Mouse (Mus musculus): ENCODE data around the gene Knl1.
A peak's percentile ranks its signal among the peaks of the same experiment; 100 is the strongest.
"Not testable (repeated sequence)": the region's sequence is repeated elsewhere in the genome, so short reads cannot be mapped to it uniquely, and the experiment has no call there.

Gene Knl1

DNA sequence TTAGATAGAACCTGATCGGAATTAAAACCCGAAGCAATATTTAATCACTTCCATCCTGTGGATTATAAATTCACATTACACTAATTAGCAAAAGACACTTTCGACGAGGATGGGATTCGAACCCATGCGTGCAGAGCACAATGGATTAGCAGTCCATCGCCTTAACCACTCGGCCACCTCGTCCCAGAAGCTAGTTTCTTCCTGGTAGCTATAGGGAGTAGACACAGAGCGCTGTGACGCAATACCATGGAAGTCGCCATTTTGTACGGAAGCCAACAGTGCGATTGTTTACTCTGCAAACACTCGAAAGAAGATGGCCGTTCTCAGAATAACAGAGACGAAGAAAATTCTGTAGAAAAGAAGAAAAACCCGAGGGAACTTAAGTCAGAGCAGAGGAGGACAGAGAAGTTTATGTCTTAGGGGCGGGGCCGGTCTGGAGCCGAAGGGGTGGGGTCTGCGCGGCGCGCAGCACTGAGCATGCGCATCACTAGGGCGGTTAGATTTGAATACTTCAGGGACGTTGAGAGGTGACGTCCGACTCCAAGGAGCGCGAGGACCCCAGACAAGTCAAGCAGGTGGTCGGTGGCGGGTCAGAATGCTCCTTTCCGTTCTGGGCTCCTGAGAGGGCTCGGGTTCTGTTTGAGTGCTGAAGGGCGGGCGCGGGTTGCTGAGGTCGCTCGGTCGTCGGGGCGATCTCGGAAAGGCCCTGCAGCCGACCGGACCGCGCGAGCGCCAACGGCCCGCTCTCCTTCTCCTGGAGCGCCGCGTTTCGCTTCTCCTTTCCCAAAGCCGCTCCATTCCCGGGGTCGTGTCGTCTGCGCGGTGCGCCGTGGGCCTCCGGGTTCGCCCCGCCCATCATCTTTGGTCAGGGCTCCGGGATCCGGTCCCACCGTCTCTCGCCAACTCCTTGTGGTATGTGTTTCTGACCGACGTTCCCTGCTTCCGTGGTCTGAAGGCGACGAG is at the start of gene Knl1:
Knl1 (plus strand) TSS at position 471 of the 963 bp plus-strand sequence.
- peak; percentile 97 for DNase-seq

DNA sequence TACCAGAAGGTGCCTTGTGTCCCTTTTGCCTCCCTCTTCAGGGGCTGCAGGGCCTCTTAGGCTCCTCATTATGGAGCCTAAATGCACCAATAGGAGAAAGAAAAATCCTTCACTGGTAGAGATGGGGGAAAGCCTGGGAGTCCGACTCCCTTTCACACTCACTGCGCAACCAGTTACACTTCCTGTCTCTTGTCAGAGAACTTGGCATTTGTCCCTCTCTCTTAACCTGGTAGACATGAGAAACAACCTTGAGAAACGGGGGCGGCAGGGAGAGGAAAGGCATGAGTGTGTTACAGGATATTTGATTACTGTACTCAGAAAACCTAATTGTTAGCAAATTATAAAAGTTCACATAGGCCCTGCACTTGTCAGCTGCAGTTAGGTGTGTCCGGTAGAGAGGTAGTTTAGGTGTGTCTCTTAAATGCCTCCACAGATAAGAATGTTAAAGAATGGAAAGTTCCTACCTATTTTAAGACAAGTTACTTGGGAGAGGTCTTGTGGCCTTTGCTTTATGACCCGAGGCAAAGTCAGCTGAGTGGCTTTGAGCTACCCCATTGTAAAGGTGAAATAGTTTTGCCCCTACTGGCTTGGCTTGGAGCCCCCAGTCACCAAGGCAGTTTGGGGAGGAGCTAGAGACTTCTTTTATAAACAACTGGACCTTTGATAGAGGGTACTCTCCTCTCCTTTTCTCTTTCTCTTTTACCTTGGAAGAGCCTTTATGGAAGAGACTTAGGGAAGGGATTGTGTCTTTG is 48.6 kb upstream of the Knl1 start:
- no peak for DNase-seq

DNA sequence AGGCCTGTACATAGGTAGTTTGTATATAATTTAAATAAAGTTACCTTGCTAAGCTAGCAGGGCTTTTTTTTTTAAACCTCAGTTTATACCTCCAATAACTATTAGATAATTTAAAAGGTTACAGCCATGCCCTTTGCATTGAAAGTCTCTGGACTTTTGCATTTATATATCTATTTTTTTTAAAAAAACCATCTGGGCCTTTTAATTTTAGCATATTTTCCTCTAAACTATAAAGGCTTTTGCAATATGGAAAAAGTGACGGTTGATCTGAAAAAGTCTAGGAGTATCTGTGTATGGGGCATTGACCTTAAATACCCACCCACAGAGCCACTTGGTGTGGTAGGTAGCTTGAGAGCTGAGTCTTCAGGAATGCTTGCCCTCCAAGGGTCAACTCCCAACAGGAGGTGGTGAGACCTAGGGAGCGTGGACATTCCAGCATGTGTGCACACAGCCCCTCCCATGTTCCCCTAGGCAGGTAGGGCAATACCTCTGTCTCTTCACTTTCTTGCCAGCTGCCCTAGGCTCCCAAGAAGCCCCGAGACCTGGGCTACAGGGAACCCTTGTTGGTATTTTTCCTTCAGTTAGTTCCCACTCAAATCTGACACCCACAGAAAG is 47.8 kb upstream of the Knl1 start:
- DNase-seq, result no peak

DNA sequence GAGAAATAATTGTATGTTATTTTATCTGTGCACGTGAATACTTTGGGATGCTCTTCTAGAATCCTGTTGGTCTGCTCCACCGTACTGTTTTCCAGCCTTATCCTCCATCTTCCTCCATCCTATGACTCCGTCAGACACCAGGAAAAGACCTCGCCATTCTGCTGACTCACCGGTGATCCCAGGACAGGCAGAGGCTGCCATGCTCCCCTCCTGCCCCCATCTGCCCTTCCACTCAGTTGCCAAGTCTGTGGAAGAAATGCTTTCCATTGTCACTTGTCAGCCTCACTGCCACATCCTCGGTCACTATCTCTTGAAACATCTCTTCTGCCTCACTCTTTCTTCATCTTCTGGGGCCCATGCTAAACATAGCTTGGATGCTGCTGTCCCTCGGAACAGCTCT is 40.0 kb upstream of the Knl1 start:
- DNase-seq, result no peak

DNA sequence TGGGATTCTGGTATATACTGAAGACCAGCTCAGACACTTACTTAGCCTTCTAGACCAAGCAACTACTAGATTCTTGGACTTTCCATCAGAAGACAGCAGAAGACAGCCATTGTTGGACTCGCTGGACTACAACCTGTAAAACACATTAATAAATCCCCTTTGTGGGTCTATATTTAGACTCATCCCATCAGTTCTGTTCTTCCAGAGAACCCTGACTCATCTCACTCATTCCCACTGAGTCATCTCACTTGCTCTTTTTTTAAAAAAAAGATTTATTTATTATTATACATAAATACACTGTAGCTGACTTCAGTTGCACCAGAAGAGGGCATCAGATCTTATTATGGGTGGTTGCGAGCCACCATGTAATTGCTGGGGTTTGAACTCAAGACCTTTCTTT is 37.5 kb upstream of the Knl1 start:
- DNase-seq, result no peak

DNA sequence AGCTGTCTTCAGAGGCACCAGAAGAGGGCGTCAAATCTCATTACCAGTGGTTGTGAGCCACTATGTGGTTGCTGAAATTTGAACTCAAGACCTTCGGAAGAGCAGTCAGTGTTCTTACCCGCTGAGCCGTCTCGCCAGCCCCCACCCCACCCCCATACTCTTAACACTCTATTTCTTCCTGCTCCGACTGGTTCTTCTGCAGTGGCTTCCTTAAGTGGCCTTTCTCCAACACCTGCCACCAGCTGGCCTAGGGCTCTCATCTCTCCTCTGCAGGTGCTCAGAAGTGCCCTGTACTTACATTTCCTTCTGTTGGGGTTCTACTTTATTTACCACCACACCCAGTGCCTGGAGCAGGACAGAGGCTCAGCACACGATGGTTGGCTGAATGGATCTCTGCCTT is 31.9 kb upstream of the Knl1 start:
- DNase-seq, result no peak

DNA sequence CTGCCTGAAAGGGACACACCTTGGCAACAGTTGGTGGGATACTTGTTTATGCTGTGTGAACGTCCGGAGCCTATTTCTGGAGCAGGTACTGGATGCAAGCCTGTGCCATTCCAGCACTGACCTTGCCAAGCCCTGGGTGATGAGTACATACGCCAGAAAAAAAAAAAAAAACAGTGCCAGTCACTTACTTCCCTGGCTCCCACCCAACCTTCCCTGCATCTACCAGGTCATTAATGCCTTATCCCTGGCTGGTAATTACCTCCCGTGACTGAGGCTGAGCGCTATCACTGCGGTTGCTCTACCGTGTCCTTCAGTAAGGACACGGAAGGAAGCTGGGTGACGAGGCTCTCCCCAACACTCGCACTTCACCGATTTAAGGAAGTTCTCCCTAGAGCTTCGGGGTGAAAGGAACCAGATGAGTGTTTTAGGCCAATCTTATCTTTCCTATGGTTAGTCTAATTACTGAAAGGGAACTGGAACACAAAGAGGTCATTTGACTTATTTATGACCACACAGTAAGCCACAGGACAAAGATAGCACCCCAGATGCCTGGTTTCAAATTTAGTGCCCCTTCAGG is 31.2 kb upstream of the Knl1 start:
- no peak for DNase-seq

DNA sequence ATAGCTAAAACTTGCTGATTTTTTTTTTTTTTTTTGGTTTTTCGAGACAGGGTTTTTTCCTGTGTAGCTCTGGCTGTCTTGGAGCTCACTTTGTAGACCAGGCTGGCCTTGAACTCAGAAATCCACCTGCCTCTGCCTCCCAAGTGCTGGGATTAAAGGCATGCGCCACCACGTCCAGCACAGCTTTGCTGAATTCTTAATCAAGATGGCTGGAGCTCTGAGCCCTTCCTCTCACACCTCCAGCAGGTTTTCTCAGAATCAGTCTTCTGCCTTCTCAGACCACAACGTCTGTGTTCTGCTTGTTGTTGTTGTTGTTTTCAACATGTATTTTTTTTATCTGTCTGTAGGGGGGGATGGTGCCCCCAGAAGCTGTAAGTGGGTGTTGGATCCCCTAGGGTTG is 30.6 kb upstream of the Knl1 start:
- DNase-seq, result not testable (repeated sequence)

DNA sequence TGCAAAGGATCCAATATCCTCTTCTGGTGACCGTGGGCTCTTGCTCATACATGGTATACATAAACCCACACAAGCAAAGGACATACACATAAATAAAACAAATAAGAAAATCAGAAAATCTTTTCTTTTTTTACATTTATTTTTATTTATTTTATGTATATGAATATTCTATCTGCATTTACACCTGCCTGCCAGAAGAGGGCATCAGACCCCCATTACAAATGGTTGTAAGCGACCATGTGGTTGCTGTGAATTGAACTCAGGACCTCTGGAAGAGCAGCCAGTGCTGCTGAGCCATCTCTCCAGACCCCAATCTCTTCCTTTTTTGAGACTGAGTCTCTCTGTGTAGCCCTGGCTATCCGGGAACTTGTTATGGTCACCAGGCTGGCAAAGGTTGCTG is 29.3 kb upstream of the Knl1 start:
- DNase-seq, result no peak

DNA sequence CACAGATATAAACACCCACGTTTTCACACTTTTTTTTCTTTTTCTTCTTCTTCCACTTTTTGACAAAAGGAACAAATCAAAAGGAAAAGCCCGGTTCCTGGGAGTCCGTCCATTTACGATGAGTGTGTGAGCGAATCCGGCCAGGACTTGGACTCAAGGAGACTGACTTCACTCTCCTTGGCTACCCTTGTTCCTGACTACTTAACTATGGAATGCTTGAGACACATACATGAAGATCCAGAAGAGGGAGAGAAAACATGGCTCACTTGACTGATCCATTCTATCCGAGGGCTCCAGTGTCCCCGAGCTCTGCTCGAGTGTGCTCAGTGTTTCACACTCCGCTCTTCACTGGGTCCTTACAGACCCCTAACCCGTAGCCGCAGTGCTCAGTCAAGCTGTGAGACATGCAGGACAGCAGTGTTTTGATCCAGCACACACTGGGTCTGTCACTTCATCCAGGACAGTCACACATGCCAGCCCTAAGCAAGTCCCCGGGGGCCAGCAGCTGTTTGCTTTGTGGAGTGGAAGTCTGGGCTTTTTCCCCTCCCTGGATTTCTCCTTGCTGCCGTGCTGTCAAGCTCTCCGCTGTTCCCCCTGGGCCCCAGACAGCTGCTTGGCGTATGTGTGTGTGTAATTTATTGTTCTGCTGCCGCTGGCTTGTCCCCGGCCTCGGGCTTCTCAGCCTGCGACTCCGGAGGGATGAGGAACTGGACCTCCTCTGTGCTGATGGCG is 28.4 kb upstream of the Knl1 start:
- peak; percentile 58 for DNase-seq

DNA sequence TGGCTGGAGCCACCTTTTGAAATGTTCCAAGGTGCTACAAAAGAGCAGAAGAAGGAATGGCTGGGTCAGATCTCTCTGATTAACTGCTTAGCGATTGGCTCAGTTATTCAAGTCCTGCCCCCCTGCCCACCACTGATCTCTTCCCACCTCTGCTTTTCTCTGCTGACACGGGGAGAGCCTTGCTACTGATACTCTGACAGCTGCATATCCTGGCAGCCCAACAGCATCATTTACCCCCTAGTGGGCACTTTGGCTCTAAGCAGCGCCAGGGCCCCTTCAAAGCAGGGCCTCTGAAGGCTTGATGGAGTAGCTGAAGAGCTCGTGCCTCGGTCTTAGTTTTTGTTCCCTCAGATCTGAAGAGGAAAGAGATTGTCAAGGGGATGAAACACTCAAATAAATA is 27.8 kb upstream of the Knl1 start:
- DNase-seq, result peak; percentile 45

DNA sequence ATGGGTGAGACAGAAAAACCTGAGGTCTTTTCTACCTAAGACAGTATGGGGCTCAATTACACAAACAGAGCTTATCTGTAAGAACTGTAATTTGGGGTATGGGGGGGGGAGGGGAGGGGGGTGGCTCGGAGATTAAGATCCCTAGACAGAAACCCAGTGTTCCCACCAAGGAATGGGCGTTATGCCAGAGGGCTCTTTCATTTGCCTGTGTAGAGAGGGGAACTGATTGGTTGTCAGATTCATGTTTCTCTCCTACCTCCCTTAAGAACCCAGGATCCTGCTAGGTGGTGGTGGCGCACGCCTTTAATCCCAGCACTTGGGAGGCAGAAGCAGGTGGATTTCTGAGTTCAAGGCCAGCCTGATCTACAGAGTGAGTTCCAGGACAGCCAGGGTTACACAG is 27.4 kb upstream of the Knl1 start:
- DNase-seq, result no peak

DNA sequence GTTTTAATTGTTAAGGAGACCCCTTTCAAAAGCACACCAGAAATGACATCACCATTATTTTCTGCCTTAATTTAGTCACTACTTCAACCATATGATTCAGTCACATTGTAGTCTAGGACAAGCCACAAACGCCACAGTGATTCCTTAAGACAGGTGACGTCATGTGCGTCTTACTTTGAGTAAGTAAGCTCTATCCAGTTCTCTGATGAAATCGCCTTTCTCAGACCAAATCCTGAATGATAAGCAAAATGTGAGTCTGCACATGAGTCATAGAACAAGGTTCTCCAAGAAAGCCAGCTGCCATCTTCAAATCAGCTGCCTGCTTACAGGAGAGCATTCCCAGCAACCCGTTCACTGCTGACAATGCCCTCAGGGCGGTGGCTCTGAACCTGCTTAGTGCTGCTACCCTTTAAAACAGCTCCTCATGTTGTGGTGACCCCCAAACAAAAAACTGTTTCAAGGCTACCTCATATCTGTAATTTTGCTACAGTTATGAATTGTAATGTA is 23.7 kb upstream of the Knl1 start:
- no peak for DNase-seq

DNA sequence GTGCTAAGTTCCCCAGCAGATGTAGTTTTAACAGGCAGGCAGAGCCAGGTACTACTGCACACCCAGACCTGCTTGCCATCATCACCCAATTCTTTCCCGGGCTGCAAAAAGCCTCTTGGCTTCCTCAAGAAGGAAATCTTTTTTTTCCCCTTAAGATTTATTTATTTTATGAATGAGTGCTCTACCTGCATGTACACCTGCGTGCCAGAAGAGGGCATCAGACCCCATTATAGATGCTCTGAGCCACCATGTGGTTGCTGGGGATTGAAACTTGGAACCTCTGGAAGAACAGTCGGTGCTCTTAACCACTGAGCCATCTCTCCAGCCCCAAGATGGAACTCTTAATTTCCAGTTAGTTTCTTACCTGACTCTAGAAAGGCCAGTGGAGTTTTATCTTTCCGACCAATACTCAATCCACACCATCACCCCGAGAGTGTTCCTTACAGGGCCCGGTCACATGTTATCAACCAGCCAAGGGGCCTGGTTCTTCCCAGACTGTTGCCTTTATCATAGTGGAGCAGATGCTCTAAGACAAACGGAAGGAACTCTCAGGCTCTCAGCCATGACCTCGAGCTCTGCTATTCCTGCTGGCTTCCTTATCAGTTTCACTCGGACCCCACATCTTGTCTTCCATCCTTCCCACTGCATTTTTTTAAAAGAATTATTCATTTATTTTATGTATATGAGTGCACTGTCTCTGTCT is 22.2 kb upstream of the Knl1 start:
- no peak for DNase-seq

DNA sequence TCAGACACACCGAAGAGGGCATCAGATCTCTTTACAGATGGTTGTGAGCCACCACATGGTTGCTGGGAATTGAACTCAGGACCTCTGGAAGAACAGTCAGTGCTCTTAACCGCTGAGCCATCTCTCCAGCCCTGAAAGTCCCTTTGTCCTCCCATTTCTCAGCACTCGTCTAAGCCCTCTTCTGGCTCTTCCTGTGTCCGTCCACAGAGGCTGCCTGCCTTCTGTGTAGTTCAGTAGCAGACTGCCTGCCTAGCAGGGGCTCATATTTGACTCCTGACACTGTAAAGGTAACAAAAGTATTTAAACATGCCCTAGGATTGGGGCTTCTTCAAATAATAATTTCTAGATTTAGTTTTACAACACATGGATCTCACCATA is 21.7 kb upstream of the Knl1 start:
- no peak for DNase-seq

DNA sequence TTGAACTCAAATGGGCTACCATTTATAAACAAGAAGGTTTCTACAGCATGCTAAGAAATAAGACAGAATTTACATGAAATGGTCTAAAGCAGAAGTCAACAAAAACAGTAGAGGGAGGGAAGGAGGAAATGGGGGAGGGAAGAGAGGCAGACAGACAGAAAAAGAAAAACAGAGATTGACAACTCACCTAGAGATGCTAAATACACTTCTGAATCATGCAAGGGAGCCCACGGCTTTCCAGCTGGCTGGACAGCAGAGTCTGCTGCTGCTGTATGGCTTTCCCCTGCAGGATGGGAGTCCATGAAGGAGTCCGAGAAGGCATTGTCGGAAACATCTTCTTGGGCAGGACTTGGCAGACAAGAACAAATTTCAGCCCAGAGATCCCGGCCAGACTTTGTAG is 20.0 kb upstream of the Knl1 start:
- DNase-seq, result no peak

DNA sequence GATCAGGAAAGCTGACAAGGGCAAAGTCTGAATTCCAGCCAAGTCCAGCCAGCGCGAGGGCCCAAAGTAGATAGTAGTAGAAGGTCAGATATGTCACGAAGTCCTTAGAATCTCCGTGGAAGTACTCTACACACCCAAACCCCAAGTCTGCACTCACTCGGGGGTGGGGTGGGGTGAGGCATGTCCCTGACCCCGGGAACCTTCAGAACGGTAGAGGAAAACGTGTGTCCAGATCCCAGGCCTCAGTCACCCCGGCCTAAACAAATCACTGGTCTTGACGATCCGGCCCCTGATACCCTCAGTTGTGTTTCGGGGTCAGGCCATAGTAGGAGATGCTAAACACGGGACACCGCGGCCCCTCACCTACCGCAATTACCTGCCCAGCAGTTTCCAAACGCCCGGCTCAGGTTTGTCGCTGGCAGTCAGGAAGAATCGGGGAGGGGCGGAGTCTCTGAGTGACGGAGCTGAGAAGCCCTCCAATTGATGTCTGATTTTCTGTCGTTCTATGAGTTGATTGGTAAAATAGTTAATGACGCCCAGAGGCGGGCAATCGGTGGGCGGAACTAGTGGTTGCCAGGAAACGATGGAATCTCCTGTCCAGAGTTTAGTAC is 17.9 kb upstream of the Knl1 start, which contains the start of gene Ccdc32:
Ccdc32 (minus strand) TSS at position 453 of the 611 bp plus-strand sequence.
- DNase-seq, result peak; percentile 99

DNA sequence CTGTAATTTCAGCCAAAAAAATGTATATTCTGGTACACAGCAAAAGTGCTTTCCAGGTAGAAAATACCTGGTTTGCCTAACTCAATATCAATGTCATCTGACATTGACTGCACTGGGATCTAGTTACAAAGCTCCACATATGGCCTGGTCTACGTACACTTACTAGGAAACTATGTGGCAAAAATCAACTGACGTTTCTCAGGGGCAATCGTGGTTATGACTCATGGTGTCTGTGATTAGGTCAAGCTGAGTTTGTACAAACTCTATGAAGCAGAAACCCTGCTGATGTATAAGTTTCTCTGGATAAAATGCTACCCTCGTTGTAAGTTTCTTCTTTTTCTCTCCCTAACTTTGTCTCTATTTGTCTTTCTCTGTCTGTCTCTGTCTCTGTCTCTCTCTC is 14.7 kb upstream of the Knl1 start:
- no peak for DNase-seq

DNA sequence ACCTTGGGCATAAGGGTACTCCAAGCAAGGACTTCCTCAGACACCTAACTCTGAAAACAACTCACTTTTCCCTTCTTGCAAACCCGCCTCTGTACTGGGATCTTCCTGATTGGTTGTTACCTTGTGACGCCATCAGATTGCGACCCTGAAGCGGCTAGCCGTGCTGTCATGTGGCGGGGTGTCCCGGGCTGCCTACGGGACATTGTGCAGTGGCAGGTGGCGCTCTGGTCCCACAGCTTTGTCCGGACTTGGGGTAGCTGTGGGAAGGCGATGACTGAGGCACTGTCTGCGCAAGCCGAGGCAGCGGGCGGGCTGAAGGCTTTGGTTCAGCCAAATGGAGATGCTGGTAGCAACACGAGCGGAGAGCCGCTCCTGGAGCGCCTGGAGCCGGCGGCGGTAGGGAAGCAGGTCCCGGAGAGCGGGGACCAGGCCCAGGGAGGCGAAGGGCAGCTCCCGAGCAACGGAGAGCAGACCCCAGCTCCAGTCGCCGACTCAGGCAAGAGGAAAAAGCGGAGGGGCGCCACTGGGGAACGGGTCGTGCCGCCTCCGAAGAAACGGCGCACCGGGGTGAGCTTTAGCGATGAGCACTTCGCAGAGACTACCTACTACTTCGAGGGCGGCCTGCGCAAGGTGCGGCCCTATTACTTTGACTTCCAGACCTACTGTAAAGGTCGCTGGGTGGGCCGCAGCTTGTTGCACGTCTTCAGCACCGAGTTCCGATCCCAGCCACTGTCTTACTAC is 12.1 kb upstream of the Knl1 start, which contains the start of gene Rpusd2:
Rpusd2 (plus strand) TSS at position 135 of the 741 bp plus-strand sequence.
- DNase-seq, result peak; percentile 96

DNA sequence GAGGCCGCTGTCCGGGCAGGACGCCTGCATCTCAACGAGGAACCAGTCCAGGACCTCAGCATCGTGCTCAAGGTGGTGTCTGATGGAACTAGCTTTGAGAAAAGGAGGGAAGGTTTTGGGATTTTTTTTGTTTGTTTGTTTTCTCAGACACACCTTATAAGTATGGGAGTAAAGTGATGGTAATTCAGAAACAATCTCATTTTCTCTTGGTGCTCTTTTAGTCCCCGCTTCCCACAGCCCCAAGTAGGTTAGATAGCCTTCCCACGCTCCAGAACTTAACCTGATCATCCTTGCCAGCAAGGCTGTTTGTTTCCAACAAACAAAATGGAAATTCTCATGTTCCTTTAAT is 11.5 kb upstream of the Knl1 start:
- no peak for DNase-seq
